Mouse (Mus musculus) frontal cortex, adult 2 months (tissue): ENCODE measurements at regions not wholly inside any gene's neighbourhood (a gene's known extent, or its start where the extent isn't known, plus 50 kb on each side); places are given as distances from the start of the nearest gene placed in this dataset.

Experiments
- DNase-seq, 2 experiments: peaks; one replicate each; pipeline ENCODE4 v3.0.0; 2022; ENCODE audit warnings: low spot score in 1 of 2; ENCODE audit errors: extremely low spot score in 1 of 2

GRCm38 (mm10) chr7:133469952-133470619 is 131.9 kb downstream of the Tex36 start:
- no peak for DNase-seq

- DNase-seq = no peak
These were observed 132.9 kb downstream of the Tex36 start for GRCm38 (mm10) chr7:133469106-133469505.

GRCm38 (mm10) chr7:133468346-133468745 is 133.6 kb downstream of the Tex36 start:
- no peak for DNase-seq

GRCm38 (mm10) chr7:133467579-133467978 is 134.4 kb downstream of the Tex36 start:
- DNase-seq = no peak

- no peak for DNase-seq
These were observed 142.7 kb downstream of the Tex36 start for GRCm38 (mm10) chr7:133459306-133459705.

GRCm38 (mm10) chr7:133457436-133458324 is 144.3 kb downstream of the Tex36 start:
- no peak for DNase-seq

GRCm38 (mm10) chr7:133450246-133450645 is 151.7 kb downstream of the Tex36 start:
- no peak for DNase-seq

GRCm38 (mm10) chr7:133447079-133447478 is 154.9 kb downstream of the Tex36 start:
- DNase-seq = no peak

GRCm38 (mm10) chr7:133441661-133442060 is 160.3 kb downstream of the Tex36 start:
- no peak for DNase-seq

GRCm38 (mm10) chr7:133441169-133441568 is 160.8 kb downstream of the Tex36 start:
- DNase-seq = no peak

- peak in 1 of 2 experiments; percentile 1 for DNase-seq
These were observed 161.2 kb downstream of the Tex36 start for GRCm38 (mm10) chr7:133440711-133441110.

- DNase-seq = no peak
These were observed 161.9 kb downstream of the Tex36 start for GRCm38 (mm10) chr7:133440086-133440485.

GRCm38 (mm10) chr7:133438631-133439030 is 163.3 kb downstream of the Tex36 start:
- DNase-seq = no peak

- DNase-seq = no peak
These were observed 164.1 kb downstream of the Tex36 start for GRCm38 (mm10) chr7:133437866-133438265.

- DNase-seq = no peak
These were observed 166.2 kb downstream of the Tex36 start for GRCm38 (mm10) chr7:133435596-133436357.

GRCm38 (mm10) chr7:133434027-133434820 is 167.7 kb downstream of the Tex36 start:
- no peak for DNase-seq

- DNase-seq = no peak
These were observed 169.6 kb downstream of the Tex36 start for GRCm38 (mm10) chr7:133432343-133432742.

- DNase-seq = no peak
These were observed 199.9 kb downstream of the Tex36 start for GRCm38 (mm10) chr7:133402072-133402471.

- no peak for DNase-seq
These were observed 201.3 kb downstream of the Tex36 start for GRCm38 (mm10) chr7:133400691-133401090.

GRCm38 (mm10) chr7:133388716-133389115 is 213.2 kb downstream of the Tex36 start:
- no peak for DNase-seq
